Mouse (Mus musculus): ENCODE data around the gene Dglucy.

- TF ChIP-seq CTCF (IDR thresholded peaks at IDR 0.05; ENCODE audit: borderline replicate concordance, extremely low read depth, insufficient read depth, insufficient read length): no peak
- no peak for TF ChIP-seq POLR2A (IDR thresholded peaks at IDR 0.05; ENCODE audit: borderline replicate concordance, extremely low read depth, insufficient read depth, insufficient read length, poor library complexity, severe bottlenecking)
Observed at GRCm38 (mm10) chr12:100875960-100876359, 97.1 kb downstream of the Dglucy start.
